14 mouse cellular contexts compared by ENCODE assay signal in the genomic region with DNA sequence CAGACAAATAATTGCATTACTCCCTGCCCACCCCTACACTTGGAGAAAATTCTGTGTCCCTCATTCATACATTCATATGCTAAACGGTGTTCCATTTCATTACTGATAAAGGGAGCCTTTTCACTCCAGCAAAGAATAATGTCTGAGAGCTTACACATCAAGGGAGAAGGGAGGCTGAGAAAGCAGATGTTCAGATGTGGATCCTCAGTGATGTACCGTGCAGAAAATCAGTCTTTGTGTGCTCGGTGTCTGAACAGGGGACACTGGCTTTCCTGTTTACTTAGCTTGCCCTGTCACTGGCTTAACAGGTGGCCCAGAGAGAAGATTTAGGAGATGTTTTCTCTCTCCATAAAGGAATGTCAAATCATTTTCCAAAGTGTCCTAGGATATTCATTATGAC.
"Had no signal": no experiment of that assay in that cellular context is flagged by ENCODE, and none has a peak within 500 bp of the region (broad histone marks: within the 10 kb centered on the region; RNA-seq: fewer than 3 reads in every experiment).

No protein-coding gene starts in this region.

- H3K36me3 ChIP-seq: liver, embryonic 15.5 days; neural tube, embryonic 13.5 days; stomach, embryonic 15.5 days had no signal

- H3K4me2 ChIP-seq: liver, embryonic 11.5 days; liver, embryonic 15.5 days; neural tube, embryonic 13.5 days; stomach, embryonic 15.5 days had no signal

- DNase-seq: kidney, adult 18-20 months; kidney, postnatal 10 days; kidney, postnatal 4 days; lung, adult 2 months; lung, postnatal 36 days; right cerebral cortex, postnatal 14 days; thymus, adult 2 months; thymus, postnatal 25 days had no signal

- H3K4me1 ChIP-seq: liver, embryonic 15.5 days; stomach, embryonic 15.5 days had no signal

- ATAC-seq: lung, postnatal 0 days had no signal

- H3K27me3 ChIP-seq: liver, embryonic 15.5 days; neural tube, embryonic 13.5 days; stomach, embryonic 15.5 days had no signal

- H3K9ac ChIP-seq: liver, embryonic 15.5 days; neural tube, embryonic 13.5 days; stomach, embryonic 15.5 days had no signal

- H3K9me3 ChIP-seq: liver, embryonic 15.5 days; neural tube, embryonic 13.5 days; stomach, embryonic 15.5 days had no signal

- H3K4me3 ChIP-seq: layer of hippocampus, adult 2 months; liver, embryonic 15.5 days; neural tube, embryonic 13.5 days; stomach, embryonic 15.5 days had no signal

- H3K27ac ChIP-seq: layer of hippocampus, adult 2 months; liver, embryonic 15.5 days; neural tube, embryonic 13.5 days; stomach, embryonic 15.5 days had no signal
